1 mouse cellular context compared by ENCODE assay signal in the genomic region with DNA sequence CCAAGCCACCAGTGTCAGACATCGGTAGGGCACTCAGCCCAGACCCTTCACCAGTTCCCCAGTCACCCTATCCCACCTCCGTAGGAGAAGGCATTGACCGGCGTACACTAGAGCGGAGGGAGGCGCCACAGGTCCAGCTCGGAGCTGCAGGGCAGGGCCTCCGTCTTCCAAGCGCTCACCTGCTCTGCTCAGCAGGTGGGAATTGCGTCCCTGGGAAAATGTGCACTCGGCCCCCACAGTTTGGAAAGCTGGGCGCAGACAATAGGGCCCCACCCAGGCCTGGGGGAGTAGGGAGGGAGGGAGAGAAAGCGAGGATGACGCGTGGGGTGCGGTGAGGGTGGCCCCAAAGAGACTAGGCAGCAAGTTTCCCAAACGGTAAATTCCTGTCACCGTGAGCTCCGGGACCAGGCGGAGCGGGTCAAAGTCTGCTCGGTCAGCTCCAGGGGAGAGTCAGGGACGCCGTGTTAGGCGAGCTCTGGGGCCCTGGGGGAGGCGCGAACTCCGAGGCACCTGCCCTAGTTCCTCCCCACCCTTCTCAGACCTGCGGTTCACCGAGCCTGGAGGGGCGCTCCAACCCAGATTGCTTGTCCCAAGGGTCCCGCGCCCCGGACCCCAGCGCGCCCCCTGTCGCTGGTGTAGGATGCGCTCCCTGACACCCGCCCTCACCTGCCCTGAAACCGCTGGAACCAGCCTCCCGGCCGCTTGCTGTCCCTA.
TF ChIP-seq lines count a peak whose summit lies in the region.

No protein-coding gene starts in this region.

TF ChIP-seq in CH12.LX, 34 proteins besides CTCF, POLR2A, EP300 and RAD21:
- TF ChIP-seq SMC3 (IDR thresholded peaks at IDR 0.05; ENCODE audit: low read depth, low read length) (no peak), NELFE (IDR thresholded peaks at IDR 0.05; ENCODE audit: low read depth, low read length) (peak; percentile 13; the same call in 1 of the 2 replicates)
